Mouse (Mus musculus) kidney, postnatal 4 days (tissue): ENCODE data around the gene Dmgdh.

ENCODE experiments used
- DNase-seq, 2 experiments: peaks; one replicate each; pipeline ENCODE4 v3.0.0; 2021; ENCODE audit warnings: mixed read lengths in 2 of 2

The Dmgdh gene

GRCm38 (mm10) chr13:93711226-93711625, 37.0 kb downstream of the Dmgdh start:
- no peak for DNase-seq

- no peak for DNase-seq
Measured at GRCm38 (mm10) chr13:93712362-93712761, 38.1 kb downstream of the Dmgdh start.

- DNase-seq: no peak
Measured at GRCm38 (mm10) chr13:93713826-93714225, 39.6 kb downstream of the Dmgdh start.

GRCm38 (mm10) chr13:93717113-93717512, 42.9 kb downstream of the Dmgdh start:
- DNase-seq: no peak

GRCm38 (mm10) chr13:93718948-93719347, 44.7 kb downstream of the Dmgdh start:
- peak; percentile 86 to 87 for DNase-seq

GRCm38 (mm10) chr13:93721916-93722315, 47.7 kb downstream of the Dmgdh start:
- DNase-seq: no peak

- no peak for DNase-seq
Measured at GRCm38 (mm10) chr13:93723455-93723854, 49.2 kb downstream of the Dmgdh start.

- peak; percentile 32 to 37 for DNase-seq
Measured at GRCm38 (mm10) chr13:93724206-93724605, 50.0 kb downstream of the Dmgdh start.

- DNase-seq: no peak
Measured at GRCm38 (mm10) chr13:93735131-93735636, 61.0 kb downstream of the Dmgdh start.

- no peak for DNase-seq
Measured at GRCm38 (mm10) chr13:93744118-93744517, 69.9 kb downstream of the Dmgdh start.

- no peak for DNase-seq
Measured at GRCm38 (mm10) chr13:93752597-93753400, 78.6 kb downstream of the Dmgdh start.

- no peak for DNase-seq
Measured at GRCm38 (mm10) chr13:93755084-93755483, 80.9 kb downstream of the Dmgdh start.

GRCm38 (mm10) chr13:93756674-93757073, 82.4 kb downstream of the Dmgdh start:
- no peak for DNase-seq

GRCm38 (mm10) chr13:93757514-93757913, 83.3 kb downstream of the Dmgdh start:
- no peak for DNase-seq

GRCm38 (mm10) chr13:93758149-93758898, 84.1 kb downstream of the Dmgdh start:
- no peak for DNase-seq

- no peak for DNase-seq
Measured at GRCm38 (mm10) chr13:93761831-93762230, 87.6 kb downstream of the Dmgdh start.

GRCm38 (mm10) chr13:93762879-93763278, 88.6 kb downstream of the Dmgdh start:
- no peak for DNase-seq

- DNase-seq: no peak
Measured at GRCm38 (mm10) chr13:93764321-93764973, 90.2 kb downstream of the Dmgdh start.

GRCm38 (mm10) chr13:93771031-93771587, 96.9 kb downstream of the Dmgdh start:
- peak in 1 of 2 experiments; percentile 40 for DNase-seq

- DNase-seq: peak; percentile 89 to 93
Measured at GRCm38 (mm10) chr13:93771588-93772278, 97.5 kb downstream of the Dmgdh start, which contains the start of gene Arsb. Gene Arsb, plus strand, starts transcription at chr13:93771630.

GRCm38 (mm10) chr13:93772279-93772636, 98.0 kb downstream of the Dmgdh start:
- no peak for DNase-seq

GRCm38 (mm10) chr13:93772861-93773260, 98.6 kb downstream of the Dmgdh start:
- DNase-seq: no peak
